Mouse (Mus musculus) forebrain, embryonic 12.5 days (tissue): Measurements from ENCODE around the gene Tenm4. TPM values are rescaled to one million over a fixed set of nuclear protein-coding genes. Genes with fewer than 3 reads are reported as not detected.

Experiments used
- ATAC-seq: fragments of 200-750 bp; cut with Nextera tagmentation; 2 replicates; pipeline ENCODE4 v1.8.0; 2017; ENCODE audit warnings: moderate TSS enrichment; ENCODE audit not compliant: low FRiP score
- H3K27ac ChIP-seq: fragments of 300-500 bp; sonication (generic); 2 replicates; pipeline ENCODE4 v1.5.1; 2016; ENCODE audit warnings: mild to moderate bottlenecking
- H3K27me3 ChIP-seq: fragments of 300-500 bp; sonication (generic); 2 replicates; pipeline ENCODE4 v1.6.1; 2016; ENCODE audit warnings: mild to moderate bottlenecking
- H3K36me3 ChIP-seq: fragments of 300-500 bp; sonication (generic); replicated peaks from 2 replicates; pipeline ENCODE4 v1.6.1; 2016; ENCODE audit warnings: mild to moderate bottlenecking
- H3K4me1 ChIP-seq: fragments of 300-500 bp; sonication (generic); 2 replicates; pipeline ENCODE4 v1.6.1; 2016
- H3K4me2 ChIP-seq: fragments of 300-500 bp; sonication (generic); 2 replicates; pipeline ENCODE4 v1.6.1; 2016; ENCODE audit warnings: mild to moderate bottlenecking, moderate library complexity
- H3K4me3 ChIP-seq: fragments of 300-500 bp; sonication (generic); replicated peaks from 2 replicates; pipeline ENCODE4 v1.5.1; 2016; ENCODE audit warnings: mild to moderate bottlenecking
- H3K9ac ChIP-seq: fragments of 300-500 bp; sonication (generic); 2 replicates; pipeline ENCODE4 v1.6.1; 2016; ENCODE audit warnings: mild to moderate bottlenecking
- H3K9me3 ChIP-seq: fragments of 300-500 bp; sonication (generic); 2 replicates; pipeline ENCODE4 v1.6.1; 2016
- WGBS: fragments of 180-500 bp; shearing (Covaris S2); methylation state at CpG from one replicate; pipeline ENCODE4 v1.1.7; 2016; 5-methylcytosine and 5-hydroxymethylcytosine counted together
- polyA plus RNA-seq: library from polyadenylated mRNA; unstranded; fragments of >200 nt; fragmentation: Nextera tagmentation; extraction: Ambion mirVana; gene quantifications from 2 replicates; pipeline ENCODE4 v1.2.1, GENCODE M21; 2016

Gene Tenm4
- polyA plus RNA-seq, 1 experiment from 2014 or later = 62.3 TPM

GRCm38 (mm10) chr7:96329343-96329742 is 158.3 kb downstream of the Tenm4 start:
- H3K4me2 ChIP-seq = no peak overlapping the region
- no peaks in the 10 kb centered on the region for H3K27me3 ChIP-seq
- no peak overlapping the region for H3K27ac ChIP-seq
- peaks cover 8% of the 10 kb centered on the region; the same call in 1 of the 2 replicates for H3K4me1 ChIP-seq
- H3K4me3 ChIP-seq = no peak overlapping the region
- H3K36me3 ChIP-seq = peaks cover 16% of the 10 kb centered on the region
- WGBS = 83% methylated on average over 4 of the region's 4 CpGs
- no peak overlapping the region for H3K9ac ChIP-seq
- H3K9me3 ChIP-seq = peaks cover 12% of the 10 kb centered on the region
- ATAC-seq = no peak

DNA sequence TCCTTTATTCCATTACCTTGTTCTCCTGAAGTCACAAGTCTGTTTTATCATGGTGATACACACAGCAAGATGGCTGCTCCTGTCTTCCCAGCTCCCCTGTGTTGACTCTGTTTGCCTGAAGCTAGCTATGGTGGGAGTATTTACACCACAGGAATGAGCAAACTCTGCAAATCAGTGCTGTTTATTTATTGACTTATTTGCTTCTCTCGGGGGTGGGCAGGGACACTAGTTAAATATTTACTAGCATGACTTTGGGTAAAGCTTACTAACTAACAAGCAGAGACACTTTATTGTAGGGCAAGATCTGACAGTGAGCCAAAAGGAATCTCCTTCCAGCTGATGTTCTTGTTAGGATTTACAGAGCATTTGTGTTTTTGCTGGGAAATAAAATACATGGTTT is 160.1 kb downstream of the Tenm4 start:
- no peaks in the 10 kb centered on the region for H3K27me3 ChIP-seq
- no peak for ATAC-seq
- WGBS = 91% methylated on average over 1 of the region's 1 CpGs

DNA sequence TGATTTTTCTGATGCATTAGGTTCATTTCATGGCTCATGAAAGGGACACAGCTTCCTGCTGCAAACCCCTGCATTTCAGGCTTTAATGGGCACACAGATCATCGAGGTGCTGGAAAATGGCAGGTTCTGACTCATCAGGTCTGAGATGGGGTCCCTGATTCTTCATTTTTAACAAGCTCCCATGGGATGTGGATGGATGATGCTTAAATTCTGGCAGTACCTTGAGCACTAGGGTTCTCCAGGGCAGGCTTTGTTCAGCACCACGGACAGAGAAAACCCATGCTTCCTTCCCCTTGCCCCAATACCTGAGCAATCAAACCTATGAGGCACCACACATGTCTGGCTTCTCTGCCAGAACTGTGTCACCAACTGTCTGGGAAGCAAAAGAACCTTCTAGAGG is 163.3 kb downstream of the Tenm4 start:
- no peak overlapping the region for H3K27ac ChIP-seq
- 47% methylated on average over 2 of the region's 2 CpGs for WGBS
- peaks cover 11% of the 10 kb centered on the region; the same call in 1 of the 2 replicates for H3K4me1 ChIP-seq
- no peak overlapping the region for H3K9ac ChIP-seq
- H3K9me3 ChIP-seq = no peaks in the 10 kb centered on the region
- no peak overlapping the region for H3K4me3 ChIP-seq
- no peaks in the 10 kb centered on the region for H3K27me3 ChIP-seq
- no peak overlapping the region for H3K4me2 ChIP-seq
- no peaks in the 10 kb centered on the region for H3K36me3 ChIP-seq
- no peak for ATAC-seq

More for the DNA sequence above, 160.1 kb downstream of the Tenm4 start:
- Histone ChIP-seq H3K4me2 (no peak overlapping the region), H3K36me3 (no peaks in the 10 kb centered on the region), H3K4me1 (peaks cover 8% of the 10 kb centered on the region; the same call in 1 of the 2 replicates), H3K27ac (no peak overlapping the region), H3K9me3 (no peaks in the 10 kb centered on the region), H3K4me3 (no peak overlapping the region), H3K9ac (no peak overlapping the region)

DNA sequence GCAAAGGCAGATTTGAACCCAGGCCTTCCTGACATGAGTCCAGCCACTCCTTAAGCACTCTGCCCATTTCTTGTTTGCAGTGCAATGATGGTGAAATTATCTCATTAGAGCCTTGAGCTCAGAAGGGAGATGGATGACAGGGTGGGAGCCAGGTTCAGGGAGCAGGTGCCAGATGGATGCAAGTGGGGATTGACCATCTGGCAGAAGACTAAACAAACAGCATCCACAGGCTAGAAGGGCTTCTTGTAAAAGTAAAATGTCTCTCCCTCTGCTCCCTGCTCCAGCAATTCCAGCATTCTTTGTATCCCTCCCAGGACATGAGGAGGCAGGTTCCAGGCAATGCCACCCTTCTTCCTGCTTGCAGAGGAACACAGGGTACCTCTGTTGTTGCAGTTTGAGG is 165.3 kb downstream of the Tenm4 start:
- Histone ChIP-seq H3K27ac (no peak overlapping the region), H3K4me2 (no peak overlapping the region), H3K4me1 (peaks cover 15% of the 10 kb centered on the region; the same call in 1 of the 2 replicates), H3K27me3 (no peaks in the 10 kb centered on the region), H3K9me3 (no peaks in the 10 kb centered on the region), H3K9ac (no peak overlapping the region), H3K36me3 (no peaks in the 10 kb centered on the region), H3K4me3 (no peak overlapping the region)
- no peak for ATAC-seq

- ATAC-seq = no peak
- Histone ChIP-seq H3K27ac (no peak overlapping the region), H3K27me3 (no peaks in the 10 kb centered on the region), H3K9ac (no peak overlapping the region), H3K4me3 (no peak overlapping the region), H3K4me1 (0 out of 2 replicates have a peak, but pooled peaks cover 7% of the 10 kb centered on the region), H3K4me2 (no peak overlapping the region), H3K36me3 (no peaks in the 10 kb centered on the region), H3K9me3 (no peaks in the 10 kb centered on the region)
- 82% methylated on average over 5 of the region's 5 CpGs for WGBS
These were observed 169.8 kb downstream of the Tenm4 start for GRCm38 (mm10) chr7:96340826-96341225.

DNA sequence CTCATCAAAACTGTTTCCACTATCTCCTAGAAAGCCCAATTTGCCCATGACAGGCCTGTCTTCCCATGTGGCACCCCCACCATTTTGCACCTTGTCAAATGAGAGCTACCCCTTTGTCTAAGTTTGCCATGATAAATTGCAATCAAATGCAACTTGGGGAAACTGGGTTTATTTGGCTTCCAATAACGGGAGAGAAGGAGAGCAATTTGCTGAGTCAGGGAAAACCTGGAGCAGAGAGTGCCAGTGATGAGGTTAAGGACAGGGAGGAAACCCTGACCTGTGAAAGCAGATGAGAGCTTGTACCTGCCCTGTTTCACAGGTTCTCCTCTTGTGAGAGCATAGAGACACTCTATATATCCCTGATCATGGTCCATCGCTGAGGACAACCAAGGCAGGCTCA is 170.4 kb downstream of the Tenm4 start:
- no peak for ATAC-seq
- Histone ChIP-seq H3K4me2 (no peak overlapping the region), H3K27ac (no peak overlapping the region), H3K4me3 (no peak overlapping the region), H3K4me1 (0 out of 2 replicates have a peak, but pooled peaks cover 7% of the 10 kb centered on the region), H3K9ac (no peak overlapping the region), H3K36me3 (no peaks in the 10 kb centered on the region), H3K9me3 (no peaks in the 10 kb centered on the region), H3K27me3 (no peaks in the 10 kb centered on the region)
- WGBS = 90% methylated on average over 2 of the region's 2 CpGs

DNA sequence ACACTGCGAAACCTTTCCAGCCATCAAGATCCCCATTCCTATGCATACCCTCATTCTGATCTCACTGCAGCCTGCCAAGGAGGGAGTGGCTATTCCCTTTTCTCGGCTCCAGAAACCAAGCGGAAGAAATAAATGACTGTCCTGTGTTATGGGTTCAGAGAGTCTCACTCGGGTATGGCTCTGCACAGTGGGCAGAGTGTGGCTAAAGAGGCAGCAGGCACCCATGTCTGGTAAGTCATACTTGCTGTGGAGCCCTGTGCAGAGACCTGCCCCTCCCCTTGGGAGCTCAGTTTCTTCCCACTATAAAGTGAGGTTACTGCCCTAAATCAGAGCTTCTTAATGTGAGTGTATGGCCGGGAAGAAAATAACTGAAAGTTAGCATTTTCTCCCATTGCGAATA is 171.9 kb downstream of the Tenm4 start:
- H3K36me3 ChIP-seq = no peaks in the 10 kb centered on the region
- no peak for ATAC-seq
- H3K27ac ChIP-seq = no peak overlapping the region
- no peak overlapping the region for H3K4me3 ChIP-seq
- no peak overlapping the region for H3K4me2 ChIP-seq
- H3K9me3 ChIP-seq = no peaks in the 10 kb centered on the region
- no peak overlapping the region for H3K9ac ChIP-seq
- WGBS = 78% methylated on average over 6 of the region's 6 CpGs
- H3K27me3 ChIP-seq = no peaks in the 10 kb centered on the region
- H3K4me1 ChIP-seq = 0 out of 2 replicates have a peak, but pooled peaks cover 4% of the 10 kb centered on the region

DNA sequence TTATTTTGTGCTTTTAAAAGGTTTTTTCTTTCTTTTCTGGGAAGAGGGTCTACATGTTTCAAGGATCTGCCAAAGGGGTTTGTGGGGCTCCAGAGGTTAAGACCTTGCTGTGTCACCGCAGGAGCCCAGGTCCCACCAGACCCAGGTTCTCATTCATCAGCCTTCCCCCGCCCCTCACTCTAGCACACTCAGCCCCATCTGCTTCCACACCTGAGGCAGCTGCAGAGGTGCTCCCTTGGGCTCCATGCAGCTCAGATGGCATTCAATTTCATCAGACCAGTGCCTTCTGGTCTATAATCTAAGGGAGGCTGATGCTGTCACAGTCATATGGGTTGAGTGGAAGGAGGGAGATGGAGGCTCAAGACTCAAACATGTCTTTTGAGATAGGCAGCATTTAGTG is 172.6 kb downstream of the Tenm4 start:
- no peak for ATAC-seq
- H3K4me3 ChIP-seq = no peak overlapping the region
- no peak overlapping the region for H3K4me2 ChIP-seq
- no peak overlapping the region for H3K9ac ChIP-seq
- no peaks in the 10 kb centered on the region for H3K9me3 ChIP-seq
- 0 out of 2 replicates have a peak, but pooled peaks cover 4% of the 10 kb centered on the region for H3K4me1 ChIP-seq
- H3K27me3 ChIP-seq = no peaks in the 10 kb centered on the region
- 92% methylated on average over 2 of the region's 2 CpGs for WGBS
- H3K36me3 ChIP-seq = 0 out of 2 replicates have a peak, but pooled peaks cover 2% of the 10 kb centered on the region
- no peak overlapping the region for H3K27ac ChIP-seq

GRCm38 (mm10) chr7:96352671-96353070 is 181.6 kb downstream of the Tenm4 start:
- WGBS = 72% methylated on average over 8 of the region's 8 CpGs
- 0 out of 2 replicates have a peak, but pooled peaks cover 2% of the 10 kb centered on the region for H3K36me3 ChIP-seq
- H3K9ac ChIP-seq = no peak overlapping the region

DNA sequence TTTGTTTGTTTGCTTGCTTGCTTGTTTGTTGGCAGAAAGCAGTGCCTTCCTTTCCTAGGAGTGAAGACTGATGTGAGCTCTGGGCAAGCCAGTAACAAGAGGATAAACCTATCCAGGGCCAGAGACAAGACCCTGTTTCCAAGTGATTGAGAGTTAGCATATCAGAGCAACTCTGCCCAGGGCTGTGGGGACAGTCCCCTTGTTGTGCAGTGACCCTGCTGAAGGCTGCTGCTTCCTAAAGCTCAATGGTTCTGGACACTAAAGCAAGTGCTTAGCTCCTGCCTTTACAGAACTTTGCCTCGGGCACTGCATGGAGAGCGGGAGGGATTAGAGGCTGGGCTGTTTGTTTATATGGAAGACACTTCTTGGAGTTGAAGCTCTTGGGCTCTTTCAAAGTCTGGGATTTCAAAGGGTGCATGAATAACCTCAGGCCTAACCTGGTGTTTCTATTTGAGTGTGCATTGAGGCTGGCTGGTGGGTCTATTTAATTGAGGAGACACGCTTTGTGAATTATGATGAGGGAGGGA is 185.3 kb downstream of the Tenm4 start:
- ATAC-seq = peak; percentile 41; the same call in 1 of the 2 replicates
- H3K27ac ChIP-seq = peak overlapping the region; percentile 33; the same call in 1 of the 2 replicates

More at GRCm38 (mm10) chr7:96352671-96353070, 181.6 kb downstream of the Tenm4 start:
- Histone ChIP-seq H3K27ac (no peak overlapping the region), H3K4me3 (no peak overlapping the region), H3K27me3 (no peaks in the 10 kb centered on the region), H3K9me3 (no peaks in the 10 kb centered on the region), H3K4me1 (peaks cover 18% of the 10 kb centered on the region), H3K4me2 (no peak overlapping the region)
- no peak for ATAC-seq

GRCm38 (mm10) chr7:96357550-96357949 is 186.5 kb downstream of the Tenm4 start:
- H3K9me3 ChIP-seq = no peaks in the 10 kb centered on the region
- H3K27me3 ChIP-seq = no peaks in the 10 kb centered on the region
- peaks cover 18% of the 10 kb centered on the region for H3K4me1 ChIP-seq
- H3K4me2 ChIP-seq = no peak overlapping the region
- H3K27ac ChIP-seq = peak overlapping the region; percentile 31; the same call in 1 of the 2 replicates
- no peak overlapping the region for H3K4me3 ChIP-seq
- H3K9ac ChIP-seq = no peak overlapping the region
- WGBS = 67% methylated on average over 6 of the region's 6 CpGs
- ATAC-seq = no peak
- no peaks in the 10 kb centered on the region for H3K36me3 ChIP-seq

More for the DNA sequence above, 185.3 kb downstream of the Tenm4 start:
- H3K9me3 ChIP-seq = no peaks in the 10 kb centered on the region
- no peaks in the 10 kb centered on the region for H3K27me3 ChIP-seq
- H3K4me3 ChIP-seq = no peak overlapping the region
- no peak overlapping the region for H3K4me2 ChIP-seq
- WGBS = 6% methylated on average over 2 of the region's 3 CpGs
- H3K9ac ChIP-seq = no peak overlapping the region
- H3K36me3 ChIP-seq = no peaks in the 10 kb centered on the region
- H3K4me1 ChIP-seq = peaks cover 18% of the 10 kb centered on the region

- ATAC-seq = no peak
- no peaks in the 10 kb centered on the region for H3K9me3 ChIP-seq
- 80% methylated on average over 3 of the region's 3 CpGs for WGBS
- H3K27me3 ChIP-seq = no peaks in the 10 kb centered on the region
- no peak overlapping the region for H3K27ac ChIP-seq
- no peaks in the 10 kb centered on the region for H3K4me1 ChIP-seq
- no peak overlapping the region for H3K4me2 ChIP-seq
- H3K9ac ChIP-seq = no peak overlapping the region
- no peak overlapping the region for H3K4me3 ChIP-seq
- H3K36me3 ChIP-seq = no peaks in the 10 kb centered on the region
These were observed 192.3 kb downstream of the Tenm4 start for GRCm38 (mm10) chr7:96363311-96363710.

DNA sequence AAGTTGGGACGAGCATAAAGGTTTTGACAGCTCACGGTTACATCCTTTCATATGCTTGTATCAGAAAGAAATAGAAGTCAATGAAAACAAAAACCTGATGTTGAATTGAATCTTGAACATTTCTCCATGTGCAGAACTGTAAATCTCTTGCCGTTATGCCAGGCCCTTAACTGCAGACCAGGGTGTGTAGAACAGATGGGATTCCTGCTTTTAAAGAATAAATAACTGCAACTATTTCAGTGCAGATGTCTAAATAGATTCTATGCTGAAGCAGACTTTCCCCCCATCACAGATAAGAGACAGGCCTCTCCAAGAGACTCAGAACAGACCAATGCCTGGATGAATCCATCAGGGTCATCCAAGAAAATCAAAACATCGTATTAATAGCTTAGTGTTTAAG is 198.9 kb downstream of the Tenm4 start:
- no peak overlapping the region for H3K9ac ChIP-seq
- no peak overlapping the region for H3K4me2 ChIP-seq
- H3K27ac ChIP-seq = no peak overlapping the region
- no peaks in the 10 kb centered on the region for H3K4me1 ChIP-seq
- no peaks in the 10 kb centered on the region for H3K27me3 ChIP-seq
- H3K4me3 ChIP-seq = no peak overlapping the region
- no peaks in the 10 kb centered on the region for H3K9me3 ChIP-seq
- 93% methylated on average over 4 of the region's 4 CpGs for WGBS
- H3K36me3 ChIP-seq = no peaks in the 10 kb centered on the region
- ATAC-seq = no peak
